In genomic region chr8:70003204-70003657, GRCm38 (mm10) we compare ENCODE assay signal across 11 mouse cellular contexts. TPM values are rescaled to one million over a fixed set of nuclear protein-coding genes. Genes with fewer than 3 reads are reported as not detected.
DNase-seq lines count a peak whose midpoint lies in the region; ATAC-seq and TF ChIP-seq lines count a peak whose summit lies in the region.
"Had no signal": no experiment of that assay in that cellular context is flagged by ENCODE, and none has a peak within 500 bp of the region (broad histone marks: within the 10 kb centered on the region; RNA-seq: fewer than 3 reads in every experiment).

No protein-coding gene starts in this region.

- ATAC-seq in CD4-positive, CD25-positive, alpha-beta regulatory T cell, adult 4 months = peak; percentile 66
- ATAC-seq: intestine, embryonic 15.5 days had no signal

- 65% methylated on average over 4 of the region's 4 CpGs for WGBS in kidney, adult 2 months

- H3K27ac ChIP-seq in kidney, adult 2 months (ENCODE audit: insufficient read depth, low read depth, low read length) = no peak overlapping the region
- peak overlapping the region; percentile 67 for H3K27ac ChIP-seq in brown adipose tissue, adult 24 weeks (replicated peaks; ENCODE audit: low read depth, low read length)
- H3K27ac ChIP-seq: forebrain, embryonic 12.5 days; intestine, embryonic 15.5 days had no signal

- H3K4me1 ChIP-seq in kidney, adult 2 months (ENCODE audit: control insufficient read depth, insufficient read depth, low read length) = peaks cover 19% of the 10 kb centered on the region
- H3K4me1 ChIP-seq in brown adipose tissue, adult 24 weeks (ENCODE audit: control insufficient read depth, insufficient read depth, insufficient read length, low read length) = peaks cover 4% of the 10 kb centered on the region
- H3K4me1 ChIP-seq: intestine, embryonic 15.5 days had no signal

- TF ChIP-seq CTCF in kidney, adult 2 months (conservative IDR thresholded peaks at IDR 0.05; ENCODE audit: insufficient read depth, insufficient read length, low read depth, low read length) = 0 out of 2 replicates have a peak, but pooled peaks have one; percentile 17

- no peak for DNase-seq in kidney, adult 2 months
- DNase-seq in kidney, adult 11 months = no peak
- peak; percentile 68 for DNase-seq in splenic B cell, adult 2 months (ENCODE audit: low read depth, low spot score)
- DNase-seq in adrenal gland, postnatal 14 days = no peak
- DNase-seq in left cerebral cortex, postnatal 4 days = no peak
- no peak for DNase-seq in layer of hippocampus, postnatal 10 days (ENCODE audit: low spot score in 2 of 2)
- DNase-seq: embryo, embryonic 11 days had no signal

- no peaks in the 10 kb centered on the region for H3K36me3 ChIP-seq in kidney, adult 2 months (ENCODE audit: control insufficient read depth, insufficient read depth, low read length)
- H3K36me3 ChIP-seq in splenic B cell, adult 2 months (ENCODE audit: control insufficient read depth, insufficient read depth, low read length, poor library complexity, severe bottlenecking) = no peaks in the 10 kb centered on the region
- H3K36me3 ChIP-seq: forebrain, embryonic 12.5 days; intestine, embryonic 15.5 days had no signal

- H3K27me3 ChIP-seq in kidney, adult 2 months (replicated peaks; ENCODE audit: control insufficient read depth, insufficient read depth, low read length) = no peaks in the 10 kb centered on the region
- no peaks in the 10 kb centered on the region for H3K27me3 ChIP-seq in splenic B cell, adult 2 months (ENCODE audit: control insufficient read depth, insufficient read depth, low read length, poor library complexity, severe bottlenecking)
- H3K27me3 ChIP-seq: forebrain, embryonic 12.5 days; intestine, embryonic 15.5 days had no signal

- no peak overlapping the region for H3K4me3 ChIP-seq in kidney, adult 2 months (ENCODE audit: insufficient read depth, low read depth, low read length)
- H3K4me3 ChIP-seq in brown adipose tissue, adult 24 weeks (ENCODE audit: insufficient read depth, low read depth, low read length) = no peak overlapping the region
- H3K4me3 ChIP-seq: forebrain, embryonic 12.5 days; intestine, embryonic 15.5 days had no signal

- no peak for TF ChIP-seq POLR2A in kidney, adult 2 months (IDR thresholded peaks at IDR 0.05; ENCODE audit: low read depth, low read length)

- intact Hi-C loops in left cerebral cortex, postnatal 4 days (cut with DNase I) = no loop called here

RNA-seq across cellular contexts. Expression of gene Gatad2a, which starts 7.0 kb away (rescaled TPM):
- polyA plus RNA-seq in kidney, adult 2 months (2012; rRNA removed) = 60.1 and 60.9 TPM in 2 replicates
- 10 to 100 TPM; 17.4 to 21.6 TPM for polyA plus RNA-seq in CD4-positive, CD25-positive, alpha-beta regulatory T cell, adult 4 months (2017; shearing (Covaris generic))
- polyA plus RNA-seq in brown adipose tissue, adult 24 weeks (2012; ENCODE audit: insufficient read depth, insufficient read length, missing spikeins) = 33.7 and 35.6 TPM in 2 replicates
- 105 and 111 TPM in 2 replicates for total RNA-seq in adrenal gland, postnatal 14 days (2021)
- 10 to 100 TPM; 41.9 to 44.8 TPM for total RNA-seq in left cerebral cortex, postnatal 4 days (2021)
- total RNA-seq in layer of hippocampus, postnatal 10 days (2021) = 10 to 100 TPM; 40.9 to 43.3 TPM

RNA-seq across cellular contexts. Expression of gene Mau2, which starts 39.3 kb away (rescaled TPM):
- polyA plus RNA-seq in kidney, adult 2 months (2012; rRNA removed) = 47.1 and 63.3 TPM in 2 replicates
- polyA plus RNA-seq in CD4-positive, CD25-positive, alpha-beta regulatory T cell, adult 4 months (2017; shearing (Covaris generic)) = 10 to 100 TPM; 43.3 to 70.0 TPM
- 12.3 and 16.4 TPM in 2 replicates for polyA plus RNA-seq in brown adipose tissue, adult 24 weeks (2012; ENCODE audit: insufficient read depth, insufficient read length, missing spikeins)
- total RNA-seq in adrenal gland, postnatal 14 days (2021) = 54.0 and 60.3 TPM in 2 replicates
- 10 to 100 TPM; 87.6 to 88.9 TPM for total RNA-seq in left cerebral cortex, postnatal 4 days (2021)
- 10 to 100 TPM; 73.4 to 74.8 TPM for total RNA-seq in layer of hippocampus, postnatal 10 days (2021)

RNA-seq across cellular contexts. Expression of gene Sugp1, which starts 39.4 kb away (rescaled TPM):
- polyA plus RNA-seq in kidney, adult 2 months (2012; rRNA removed) = 9.0 and 10.9 TPM in 2 replicates
- 10 to 100 TPM; 51.1 to 80.3 TPM for polyA plus RNA-seq in CD4-positive, CD25-positive, alpha-beta regulatory T cell, adult 4 months (2017; shearing (Covaris generic))
- polyA plus RNA-seq in brown adipose tissue, adult 24 weeks (2012; ENCODE audit: insufficient read depth, insufficient read length, missing spikeins) = 7.6 and 9.0 TPM in 2 replicates
- 26.2 and 31.8 TPM in 2 replicates for total RNA-seq in adrenal gland, postnatal 14 days (2021)
- total RNA-seq in left cerebral cortex, postnatal 4 days (2021) = 10 to 100 TPM; 48.5 to 52.6 TPM
- 10 to 100 TPM; 50.0 to 54.7 TPM for total RNA-seq in layer of hippocampus, postnatal 10 days (2021)
